ENCODE assay signal across 8 mouse cellular contexts in genomic region chr13:55472132-55473022, GRCm38 (mm10). TPM values are rescaled to one million over a fixed set of nuclear protein-coding genes. Genes with fewer than 3 reads are reported as not detected.
DNase-seq lines count a peak whose midpoint lies in the region; ATAC-seq and TF ChIP-seq lines count a peak whose summit lies in the region.

No protein-coding gene starts in this region.

- ATAC-seq in forebrain, embryonic 11.5 days (replicated peaks; ENCODE audit: low FRiP score) = peak; percentile 42
- peak; percentile 30 for ATAC-seq in hindbrain, postnatal 0 days

- H3K4me2 ChIP-seq in forebrain, embryonic 11.5 days (ENCODE audit: low read depth, low read length, severe bottlenecking) = peak overlapping the region; percentile 100
- peak overlapping the region; percentile 99 for H3K4me2 ChIP-seq in hindbrain, postnatal 0 days (ENCODE audit: low read depth, low read length)

- TF ChIP-seq POLR2A in liver, adult 2 months (IDR thresholded peaks at IDR 0.05; ENCODE audit: extremely low read depth, insufficient read depth, low read length) = no peak

- H3K36me3 ChIP-seq in forebrain, embryonic 11.5 days (ENCODE audit: control insufficient read depth, insufficient read depth, low read length) = peaks cover 8% of the 10 kb centered on the region; the same call in 1 of the 2 replicates
- H3K36me3 ChIP-seq in hindbrain, postnatal 0 days (ENCODE audit: insufficient read depth, low read length) = peaks cover 17% of the 10 kb centered on the region
- no peaks in the 10 kb centered on the region for H3K36me3 ChIP-seq in liver, adult 2 months (ENCODE audit: control insufficient read depth, insufficient read depth, low read length)

- H3K4me1 ChIP-seq in forebrain, embryonic 11.5 days (replicated peaks; ENCODE audit: control insufficient read depth, insufficient read depth, low read length) = peaks cover 60% of the 10 kb centered on the region
- H3K4me1 ChIP-seq in hindbrain, postnatal 0 days (ENCODE audit: insufficient read depth, low read length) = peaks cover 26% of the 10 kb centered on the region
- H3K4me1 ChIP-seq in liver, adult 2 months (ENCODE audit: control insufficient read depth, insufficient read depth, low read length) = no peaks in the 10 kb centered on the region; the same call in 1 of the 2 replicates

- under 1% methylated on average over 101 of the region's 103 CpGs for WGBS in forebrain, embryonic 11.5 days
- WGBS in hindbrain, postnatal 0 days = under 1% methylated on average over 93 of the region's 103 CpGs
- WGBS in liver, adult 2 months = 2% methylated on average over 99 of the region's 103 CpGs

- H3K27me3 ChIP-seq in forebrain, embryonic 11.5 days (ENCODE audit: control insufficient read depth, insufficient read depth, low read length) = no peaks in the 10 kb centered on the region
- no peaks in the 10 kb centered on the region for H3K27me3 ChIP-seq in hindbrain, postnatal 0 days (ENCODE audit: insufficient read depth, low read length)
- H3K27me3 ChIP-seq in liver, adult 2 months (ENCODE audit: control insufficient read depth, insufficient read depth, low read length) = peaks cover 12% of the 10 kb centered on the region; the same call in 1 of the 2 replicates

- peak overlapping the region; percentile 49 for H3K4me3 ChIP-seq in forebrain, embryonic 11.5 days (ENCODE audit: low read depth, low read length)
- H3K4me3 ChIP-seq in hindbrain, postnatal 0 days (ENCODE audit: low read length) = peak overlapping the region; percentile 53
- peak overlapping the region; percentile 68 for H3K4me3 ChIP-seq in liver, adult 2 months (ENCODE audit: insufficient read depth, low read depth, low read length)

- no peaks in the 10 kb centered on the region for H3K79me2 ChIP-seq in liver, adult 2 months (ENCODE audit: control insufficient read depth, insufficient read depth, low read length)

- H3K9ac ChIP-seq in forebrain, embryonic 11.5 days (ENCODE audit: low read length) = peak overlapping the region; percentile 77
- H3K9ac ChIP-seq in hindbrain, postnatal 0 days (replicated peaks; ENCODE audit: low read length) = peak overlapping the region; percentile 75
- H3K9ac ChIP-seq in liver, adult 2 months (ENCODE audit: low read depth, low read length) = peak overlapping the region; percentile 78

- no peak; the same call in 1 of the 2 replicates for TF ChIP-seq CTCF in hindbrain, postnatal 0 days (IDR thresholded peaks at IDR 0.05; ENCODE audit: low read depth)
- no peak for TF ChIP-seq CTCF in liver, adult 2 months (IDR thresholded peaks at IDR 0.05; ENCODE audit: low read depth, low read length)

- peak overlapping the region; percentile 66 for H3K27ac ChIP-seq in forebrain, embryonic 11.5 days (ENCODE audit: low read depth, low read length)
- H3K27ac ChIP-seq in hindbrain, postnatal 0 days = peak overlapping the region; percentile 89
- H3K27ac ChIP-seq in liver, adult 2 months (replicated peaks; ENCODE audit: insufficient read depth, low read depth, low read length) = no peak overlapping the region

- H3K9me3 ChIP-seq in forebrain, embryonic 11.5 days (ENCODE audit: control insufficient read depth, low read length) = no peaks in the 10 kb centered on the region
- no peaks in the 10 kb centered on the region for H3K9me3 ChIP-seq in hindbrain, postnatal 0 days (ENCODE audit: low read length)

- DNase-seq in lung, adult 18-20 months = peak; percentile 41 to 47
- DNase-seq in lung, postnatal 25 days (ENCODE audit: low spot score) = no peak
- DNase-seq in brain, adult 2 months (ENCODE audit: low read depth, low spot score) = peak; percentile 83
- DNase-seq in forebrain, embryonic 11.5 days (ENCODE audit: low spot score) = peak; percentile 85
- peak; percentile 86 for DNase-seq in hindbrain, postnatal 0 days (ENCODE audit: low spot score)
- DNase-seq in liver, adult 2 months (ENCODE audit: extremely low read depth, low read depth, low spot score) = no peak
- peak; percentile 82 for DNase-seq in neural tube, embryonic 10.5 days (ENCODE audit: extremely low spot score, low spot score)
- DNase-seq in thymus, postnatal 25 days = peak; percentile 56

RNA-seq across cellular contexts. Expression of gene Prr7, which starts 8.3 kb away (rescaled TPM):
- polyA plus RNA-seq in forebrain, embryonic 11.5 days (2014; fragmentation: Nextera tagmentation; extraction: Ambion mirVana) = 2.3 and 3.9 TPM in 2 replicates
- 106 and 119 TPM in 2 replicates for total RNA-seq in hindbrain, postnatal 0 days (2014; rRNA removed)
- polyA plus RNA-seq in hindbrain, postnatal 0 days (2015; fragmentation: Nextera tagmentation; extraction: Ambion mirVana) = 4.6 and 4.9 TPM in 2 replicates
- total RNA-seq in liver, adult 2 months (2014; rRNA removed) = not detected in 2 replicates
- 0.31 and 0.44 TPM in 2 replicates for polyA plus RNA-seq in liver, adult 2 months (2012; rRNA removed)

RNA-seq across cellular contexts. Expression of gene Dbn1, which starts 15.5 kb away (rescaled TPM):
- 411 and 418 TPM in 2 replicates for polyA plus RNA-seq in forebrain, embryonic 11.5 days (2014; fragmentation: Nextera tagmentation; extraction: Ambion mirVana)
- 442 and 446 TPM in 2 replicates for total RNA-seq in hindbrain, postnatal 0 days (2014; rRNA removed)
- polyA plus RNA-seq in hindbrain, postnatal 0 days (2015; fragmentation: Nextera tagmentation; extraction: Ambion mirVana) = 369 and 371 TPM in 2 replicates
- total RNA-seq in liver, adult 2 months (2014; rRNA removed) = 0.65 and 0.81 TPM in 2 replicates
- 2.1 and 2.3 TPM in 2 replicates for polyA plus RNA-seq in liver, adult 2 months (2012; rRNA removed)

RNA-seq across cellular contexts. Expression of gene Grk6, which starts 27.5 kb away (rescaled TPM):
- polyA plus RNA-seq in forebrain, embryonic 11.5 days (2014; fragmentation: Nextera tagmentation; extraction: Ambion mirVana) = 69.5 and 79.2 TPM in 2 replicates
- total RNA-seq in hindbrain, postnatal 0 days (2014; rRNA removed) = 72.2 and 72.6 TPM in 2 replicates
- polyA plus RNA-seq in hindbrain, postnatal 0 days (2015; fragmentation: Nextera tagmentation; extraction: Ambion mirVana) = 34.7 and 35.5 TPM in 2 replicates
- total RNA-seq in liver, adult 2 months (2014; rRNA removed) = 8.8 and 13.6 TPM in 2 replicates
- polyA plus RNA-seq in liver, adult 2 months (2012; rRNA removed) = 12.4 and 14.3 TPM in 2 replicates

RNA-seq across cellular contexts. Expression of gene Pdlim7, which starts 41.1 kb away (rescaled TPM):
- polyA plus RNA-seq in forebrain, embryonic 11.5 days (2014; fragmentation: Nextera tagmentation; extraction: Ambion mirVana) = 165 and 185 TPM in 2 replicates
- 43.4 and 49.9 TPM in 2 replicates for total RNA-seq in hindbrain, postnatal 0 days (2014; rRNA removed)
- 133 TPM in 2 replicates for polyA plus RNA-seq in hindbrain, postnatal 0 days (2015; fragmentation: Nextera tagmentation; extraction: Ambion mirVana)
- 3.6 and 6.4 TPM in 2 replicates for total RNA-seq in liver, adult 2 months (2014; rRNA removed)
- 6.7 and 10.2 TPM in 2 replicates for polyA plus RNA-seq in liver, adult 2 months (2012; rRNA removed)

RNA-seq across cellular contexts. Expression of gene F12, which starts 45.8 kb away (rescaled TPM):
- not detected in 2 replicates for polyA plus RNA-seq in forebrain, embryonic 11.5 days (2014; fragmentation: Nextera tagmentation; extraction: Ambion mirVana)
- not detected in 2 replicates for total RNA-seq in hindbrain, postnatal 0 days (2014; rRNA removed)
- polyA plus RNA-seq in hindbrain, postnatal 0 days (2015; fragmentation: Nextera tagmentation; extraction: Ambion mirVana) = 0.26 and 0.48 TPM in 2 replicates
- total RNA-seq in liver, adult 2 months (2014; rRNA removed) = 391 and 453 TPM in 2 replicates
- polyA plus RNA-seq in liver, adult 2 months (2012; rRNA removed) = 621 and 798 TPM in 2 replicates

Comparison
In these comparisons a context has a peak if more than half of its experiments do, and no peak if none do; other contexts are left out.
1. DNase-seq: peak in lung, adult 18-20 months (2 of 2), brain, adult 2 months (single experiment), forebrain, embryonic 11.5 days (single experiment), hindbrain, postnatal 0 days (single experiment), neural tube, embryonic 10.5 days (single experiment) and thymus, postnatal 25 days (single experiment); none in lung, postnatal 25 days (single experiment) and liver, adult 2 months (single experiment).
2. RNA of gene Dbn1, which starts 15.5 kb away (polyA plus RNA-seq): 411 to 418 TPM in forebrain, embryonic 11.5 days and 369 to 371 TPM in hindbrain, postnatal 0 days; 2.1 to 2.3 TPM in liver, adult 2 months; every median in the first group is over 100 times any median in the second.
3. Peak in every context shown above with its lines, with median percentiles within 50 percentile points of each other: H3K4me3 ChIP-seq and H3K9ac ChIP-seq.